Mouse (Mus musculus) limb, embryonic 14.5 days (tissue): ENCODE measurements around the gene Ggta1. TPM values are rescaled to one million over a fixed set of nuclear protein-coding genes. Genes with fewer than 3 reads are reported as not detected.

ENCODE experiments used
- ATAC-seq: fragments of 200-750 bp; cut with Nextera tagmentation; 2 replicates; pipeline ENCODE4 v1.8.0; 2017; ENCODE audit warnings: low read depth, moderate number of reproducible peaks, moderate TSS enrichment; ENCODE audit not compliant: low FRiP score
- DNase-seq: peaks from one replicate; pipeline ENCODE4 v3.0.0-alpha.2; 2015; ENCODE audit warnings: low spot score
- H3K27ac ChIP-seq: fragments of 300-500 bp; sonication (generic); replicated peaks from 2 replicates; pipeline ENCODE4 v1.5.1; 2014; ENCODE audit warnings: low read depth, mild to moderate bottlenecking, low read length, moderate library complexity, mixed read lengths
- H3K27me3 ChIP-seq: fragments of 300-500 bp; sonication (generic); 2 replicates; pipeline ENCODE4 v1.6.1; 2014; ENCODE audit warnings: low read length, mixed read lengths; ENCODE audit not compliant: control insufficient read depth, insufficient read depth
- H3K36me3 ChIP-seq: fragments of 300-500 bp; sonication (generic); 2 replicates; pipeline ENCODE4 v1.6.1; 2014; ENCODE audit warnings: mild to moderate bottlenecking, low read length, moderate library complexity, mixed read lengths; ENCODE audit not compliant: control insufficient read depth, insufficient read depth
- H3K4me1 ChIP-seq: fragments of 300-500 bp; sonication (generic); 2 replicates; pipeline ENCODE4 v1.6.1; 2014; ENCODE audit warnings: antibody characterized with exemption, low read length, mixed read lengths; ENCODE audit not compliant: control insufficient read depth, insufficient read depth
- H3K4me2 ChIP-seq: fragments of 300-500 bp; sonication (generic); replicated peaks from 2 replicates; pipeline ENCODE4 v1.6.1; 2014; ENCODE audit warnings: low read depth, mild to moderate bottlenecking, low read length, moderate library complexity; ENCODE audit not compliant: severe bottlenecking
- H3K4me3 ChIP-seq: fragments of 300-500 bp; sonication (generic); replicated peaks from 2 replicates; pipeline ENCODE4 v1.5.1; 2014; ENCODE audit warnings: low read length
- H3K9ac ChIP-seq: fragments of 300-500 bp; sonication (generic); 2 replicates; pipeline ENCODE4 v1.6.1; 2014; ENCODE audit warnings: mild to moderate bottlenecking, low read depth, low read length, moderate library complexity; ENCODE audit not compliant: severe bottlenecking
- H3K9me3 ChIP-seq: fragments of 300-500 bp; sonication (generic); 2 replicates; pipeline ENCODE4 v1.6.1; 2016; ENCODE audit warnings: low read length; ENCODE audit not compliant: control insufficient read depth
- POLR2A ChIP-seq: fragments of 200-500 bp; IDR thresholded peaks from 2 replicates; pipeline ENCODE4 v1.8.0; 2012; ENCODE audit warnings: inconsistent platforms, mild to moderate bottlenecking, moderate library complexity, borderline replicate concordance; ENCODE audit not compliant: insufficient read depth, insufficient read length; ENCODE audit errors: extremely low read depth
- WGBS: fragments of 180-500 bp; shearing (Covaris S2); extraction: QIAGEN DNeasy Blood & Tissue Kit; methylation state at CpG from one replicate; pipeline ENCODE4 v1.1.7; 2014; 5-methylcytosine and 5-hydroxymethylcytosine counted together
- polyA plus RNA-seq, 2 experiments: library from polyadenylated mRNA; depleted of rRNA in 1 of 2; stranded (reverse) in 1 of 2; unstranded in 1 of 2; fragments of >200 nt; fragmentation: Nextera tagmentation in 1 of 2; extraction: Ambion mirVana in 1 of 2; gene quantifications; 2 replicates each; pipeline versions ENCODE4 v1.2.1 to v1.2.3; 2012 to 2014

The Ggta1 gene
- polyA plus RNA-seq, 2 experiments, result 27.4 to 36.1 TPM

DNA sequence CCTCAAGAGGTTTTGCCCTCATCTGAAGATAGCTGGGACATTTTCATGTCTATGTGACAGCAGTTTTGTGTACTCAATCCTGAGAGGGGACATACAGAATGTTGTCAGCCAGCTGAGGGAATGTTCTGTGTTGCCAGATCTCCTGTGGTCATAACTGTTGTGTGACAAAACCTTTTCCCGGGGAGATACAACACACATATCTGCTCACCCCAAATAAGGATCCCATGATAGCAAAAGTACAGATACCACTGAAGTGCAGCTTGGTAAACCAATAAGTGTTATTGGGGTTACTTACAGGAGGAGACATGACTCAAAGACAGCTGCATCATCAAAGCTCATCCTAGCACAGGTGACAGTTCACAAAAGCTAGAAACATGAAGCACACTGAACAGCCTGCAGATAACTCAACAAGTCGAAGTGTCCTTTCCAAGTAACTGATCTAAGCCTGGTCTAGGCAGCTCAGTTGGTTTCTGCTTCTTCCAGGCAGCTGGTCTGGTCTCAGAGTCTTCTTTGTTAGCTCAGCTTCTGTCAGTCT lies 34.7 kb upstream of the Ggta1 start:
- H3K27me3 ChIP-seq, result no peaks in the 10 kb centered on the region
- H3K9me3 ChIP-seq, result no peaks in the 10 kb centered on the region
- TF ChIP-seq POLR2A, result no peak
- H3K9ac ChIP-seq, result no peak overlapping the region
- H3K36me3 ChIP-seq, result no peaks in the 10 kb centered on the region
- WGBS, result 86% methylated on average over 2 of the region's 2 CpGs
- no peak overlapping the region for H3K27ac ChIP-seq
- ATAC-seq (no peak), DNase-seq (no peak)
- no peak overlapping the region for H3K4me3 ChIP-seq
- peaks cover 16% of the 10 kb centered on the region for H3K4me1 ChIP-seq
- no peak overlapping the region for H3K4me2 ChIP-seq

GRCm38 (mm10) chr2:35496279-35497013 lies 33.4 kb upstream of the Ggta1 start:
- WGBS, result 53% methylated on average over 5 of the region's 5 CpGs
- Histone ChIP-seq H3K27ac (0 out of 2 replicates have a peak overlapping the region, but pooled peaks have one; percentile 15), H3K36me3 (no peaks in the 10 kb centered on the region), H3K4me3 (no peak overlapping the region), H3K27me3 (no peaks in the 10 kb centered on the region), H3K4me2 (no peak overlapping the region), H3K9ac (no peak overlapping the region), H3K9me3 (no peaks in the 10 kb centered on the region), H3K4me1 (peaks cover 8% of the 10 kb centered on the region)
- TF ChIP-seq POLR2A, result no peak
- DNase-seq (no peak), ATAC-seq (no peak)

GRCm38 (mm10) chr2:35495486-35496278 lies 32.7 kb upstream of the Ggta1 start:
- Histone ChIP-seq H3K27ac (peak overlapping the region; percentile 15; the same call in 1 of the 2 replicates), H3K4me3 (no peak overlapping the region), H3K27me3 (no peaks in the 10 kb centered on the region), H3K4me2 (no peak overlapping the region), H3K9me3 (no peaks in the 10 kb centered on the region), H3K9ac (no peak overlapping the region), H3K4me1 (peaks cover 8% of the 10 kb centered on the region), H3K36me3 (no peaks in the 10 kb centered on the region)
- TF ChIP-seq POLR2A, result no peak
- DNase-seq (no peak), ATAC-seq (no peak)
- 78% methylated on average over 16 of the region's 16 CpGs for WGBS

GRCm38 (mm10) chr2:35493566-35493965 lies 30.5 kb upstream of the Ggta1 start:
- Histone ChIP-seq H3K4me2 (no peak overlapping the region), H3K9me3 (no peaks in the 10 kb centered on the region), H3K4me3 (no peak overlapping the region), H3K27ac (no peak overlapping the region), H3K27me3 (no peaks in the 10 kb centered on the region), H3K9ac (no peak overlapping the region), H3K4me1 (peaks cover 13% of the 10 kb centered on the region), H3K36me3 (no peaks in the 10 kb centered on the region)
- DNase-seq, result no peak
- TF ChIP-seq POLR2A, result no peak
- no peak for ATAC-seq
- 78% methylated on average over 7 of the region's 7 CpGs for WGBS

DNA sequence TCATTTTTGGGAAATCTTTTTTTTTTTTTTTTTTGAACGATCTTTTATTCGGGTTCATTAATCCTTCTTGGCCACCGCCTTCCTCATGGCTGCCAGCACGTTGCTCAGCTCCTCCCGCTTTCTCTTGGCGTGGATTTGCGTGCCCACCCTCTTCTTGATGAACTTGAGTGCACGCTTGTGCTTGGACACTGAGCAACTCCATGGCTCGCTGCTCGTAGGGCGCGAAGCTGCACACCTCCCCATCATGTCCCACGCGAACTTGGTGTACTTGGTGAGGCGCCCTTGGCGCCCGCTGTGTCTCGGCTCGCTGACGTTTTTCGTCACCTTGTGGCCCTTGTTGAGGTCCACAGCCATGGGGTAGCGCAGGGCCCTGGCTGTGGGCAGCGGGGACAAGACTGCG lies 28.1 kb upstream of the Ggta1 start:
- Histone ChIP-seq H3K4me1 (peaks cover 5% of the 10 kb centered on the region; the same call in 1 of the 2 replicates), H3K27me3 (no peaks in the 10 kb centered on the region), H3K9ac (no peak overlapping the region), H3K36me3 (no peaks in the 10 kb centered on the region), H3K9me3 (no peaks in the 10 kb centered on the region), H3K4me2 (no peak overlapping the region), H3K27ac (no peak overlapping the region), H3K4me3 (no peak overlapping the region)
- ATAC-seq, result no peak
- 87% methylated on average over 24 of the region's 24 CpGs for WGBS
- no peak for DNase-seq
- TF ChIP-seq POLR2A, result no peak
